Mouse (Mus musculus) T-helper 17 cell (primary cell): ENCODE data around the gene Taf5.

Experiments
- in situ Hi-C, 2 experiments: fragments of 300-600 bp; cut with MboI, MseI; formaldehyde crosslinking; loops; 1 replicate in 1 of 2; 2 replicates in 1 of 2; pipeline ENCODE4 v1.15.1; 2025; ENCODE audit warnings: high pct_unique_total_duplicates in 2 of 2

Taf5 gene

GRCm38 (mm10) chr19:47067096-47067882 is at the start of gene Taf5:
Gene Taf5 (plus strand): TSS chr19:47067746.
- in situ Hi-C loops = loop anchor here in 1 of 2 experiments (25.0 kb wide), 1 partner anchor 1280 kb away; the partner anchor contains the start of gene Mgea5

- in situ Hi-C loops = loop anchor here (10.0 to 25.0 kb wide), 2 partner anchors 781 to 1007 kb away; no protein-coding TSS in a partner anchor
Measured at GRCm38 (mm10) chr19:47017831-47018230, 49.7 kb upstream of the Taf5 start.

- in situ Hi-C loops = loop anchor here (10.0 to 25.0 kb wide), 2 partner anchors 781 to 1006 kb away; no protein-coding TSS in a partner anchor
Measured at GRCm38 (mm10) chr19:47018330-47018729, 49.2 kb upstream of the Taf5 start.

- in situ Hi-C loops = loop anchor here (10.0 to 25.0 kb wide), 2 partner anchors 782 to 1005 kb away; no protein-coding TSS in a partner anchor
Measured at GRCm38 (mm10) chr19:47019326-47019725, 48.2 kb upstream of the Taf5 start.

- in situ Hi-C loops = loop anchor here in 1 of 2 experiments (25.0 kb wide), 1 partner anchor 785 kb away; no protein-coding TSS in a partner anchor
Measured at GRCm38 (mm10) chr19:47022709-47023108, 44.8 kb upstream of the Taf5 start.

GRCm38 (mm10) chr19:47023546-47023945 is 44.0 kb upstream of the Taf5 start:
- in situ Hi-C loops = loop anchor here in 1 of 2 experiments (25.0 kb wide), 1 partner anchor 786 kb away; no protein-coding TSS in a partner anchor

GRCm38 (mm10) chr19:47024954-47025353 is 42.6 kb upstream of the Taf5 start:
- in situ Hi-C loops = loop anchor here in 1 of 2 experiments (25.0 kb wide), 1 partner anchor 788 kb away; no protein-coding TSS in a partner anchor

GRCm38 (mm10) chr19:47026513-47026912 is 41.0 kb upstream of the Taf5 start:
- in situ Hi-C loops = no loop called here

- in situ Hi-C loops = no loop called here
Measured at GRCm38 (mm10) chr19:47029796-47030195, 37.8 kb upstream of the Taf5 start.

- in situ Hi-C loops = no loop called here
Measured at GRCm38 (mm10) chr19:47031770-47032169, 35.8 kb upstream of the Taf5 start.

- in situ Hi-C loops = no loop called here
Measured at GRCm38 (mm10) chr19:47034916-47035315, 32.6 kb upstream of the Taf5 start.

- in situ Hi-C loops = no loop called here
Measured at GRCm38 (mm10) chr19:47036596-47036995, 30.9 kb upstream of the Taf5 start.

- in situ Hi-C loops = loop anchor here in 1 of 2 experiments (10.0 kb wide), 1 partner anchor 466 kb away; the partner anchor contains the start of genes Arl3 and Sfxn2
Measured at GRCm38 (mm10) chr19:47040720-47041473, 26.6 kb upstream of the Taf5 start.

GRCm38 (mm10) chr19:47043608-47044007 is 23.9 kb upstream of the Taf5 start:
- in situ Hi-C loops = loop anchor here in 1 of 2 experiments (10.0 kb wide), 1 partner anchor 469 kb away; the partner anchor contains the start of genes Arl3 and Sfxn2

- in situ Hi-C loops = loop anchor here in 1 of 2 experiments (10.0 kb wide), 1 partner anchor 472 kb away; the partner anchor contains the start of genes Arl3 and Sfxn2
Measured at GRCm38 (mm10) chr19:47046343-47046742, 21.2 kb upstream of the Taf5 start.

- in situ Hi-C loops = loop anchor here in 1 of 2 experiments (10.0 kb wide), 1 partner anchor 473 kb away; the partner anchor contains the start of genes Arl3 and Sfxn2
Measured at GRCm38 (mm10) chr19:47047236-47047833, 20.2 kb upstream of the Taf5 start.

GRCm38 (mm10) chr19:47049061-47049460 is 18.5 kb upstream of the Taf5 start:
- in situ Hi-C loops = loop anchor here in 1 of 2 experiments (10.0 kb wide), 1 partner anchor 474 kb away; the partner anchor contains the start of genes Arl3 and Sfxn2

- in situ Hi-C loops = loop anchor here in 1 of 2 experiments (10.0 to 25.0 kb wide), 2 partner anchors 475 to 1263 kb away; partner anchors contain the start of genes Arl3, Mgea5 and Sfxn2
Measured at GRCm38 (mm10) chr19:47049840-47050239, 17.7 kb upstream of the Taf5 start.

- in situ Hi-C loops = loop anchor here in 1 of 2 experiments (25.0 kb wide), 1 partner anchor 1263 kb away; the partner anchor contains the start of gene Mgea5
Measured at GRCm38 (mm10) chr19:47050271-47051032, 17.1 kb upstream of the Taf5 start, which contains the start of gene Pcgf6. Gene Pcgf6 (minus strand): TSS chr19:47050906.

- in situ Hi-C loops = loop anchor here in 1 of 2 experiments (25.0 kb wide), 1 partner anchor 1266 kb away; the partner anchor contains the start of gene Mgea5
Measured at GRCm38 (mm10) chr19:47052927-47053326, 14.6 kb upstream of the Taf5 start.
